Mouse (Mus musculus) ES-Bruce4 (cell line): ENCODE results near the gene H2afx.

ENCODE experiments used
- CTCF ChIP-seq: IDR thresholded peaks from one replicate; pipeline ENCODE4 v1.8.1; 2011; ENCODE audit warnings: low read depth, low read length
- POLR2A ChIP-seq: IDR thresholded peaks from one replicate; pipeline ENCODE4 v1.8.1; 2011; ENCODE audit warnings: low read length; ENCODE audit not compliant: insufficient read depth

- TF ChIP-seq POLR2A (no peak), CTCF (no peak)
These were observed 18.6 kb downstream of the H2afx start for GRCm38 (mm10) chr9:44353142-44353541.
